Mouse (Mus musculus): ENCODE measurements around the gene Pde6h.

Gene Pde6h

GRCm38 (mm10) chr6:136941051-136942021 lies 17.7 kb downstream of the Pde6h start, which contains the start of gene Arhgdib:
Gene Arhgdib, minus strand, starts transcription at chr6:136941899.
- in situ Hi-C loops (cut with MboI), result no loop called here

DNA sequence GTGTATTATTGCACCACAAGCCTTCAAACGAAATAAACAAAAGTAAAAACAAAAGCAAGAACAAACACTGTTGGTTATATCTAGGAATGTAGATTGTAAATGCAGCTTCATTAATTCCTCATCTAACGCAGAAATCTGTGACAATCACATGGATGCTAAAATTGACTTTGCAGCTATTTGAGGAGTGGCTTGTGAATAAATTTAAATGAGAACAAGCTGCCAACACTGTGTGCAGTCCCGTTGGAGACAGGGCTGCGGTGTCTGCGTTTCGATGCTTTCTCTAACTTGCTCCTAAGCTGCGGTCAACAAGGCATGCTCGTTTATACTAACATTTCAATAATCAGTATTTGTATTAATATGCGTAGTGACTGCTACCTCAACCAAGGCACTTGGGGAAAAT lies 18.6 kb downstream of the Pde6h start:
- in situ Hi-C loops (cut with MboI), result no loop called here

DNA sequence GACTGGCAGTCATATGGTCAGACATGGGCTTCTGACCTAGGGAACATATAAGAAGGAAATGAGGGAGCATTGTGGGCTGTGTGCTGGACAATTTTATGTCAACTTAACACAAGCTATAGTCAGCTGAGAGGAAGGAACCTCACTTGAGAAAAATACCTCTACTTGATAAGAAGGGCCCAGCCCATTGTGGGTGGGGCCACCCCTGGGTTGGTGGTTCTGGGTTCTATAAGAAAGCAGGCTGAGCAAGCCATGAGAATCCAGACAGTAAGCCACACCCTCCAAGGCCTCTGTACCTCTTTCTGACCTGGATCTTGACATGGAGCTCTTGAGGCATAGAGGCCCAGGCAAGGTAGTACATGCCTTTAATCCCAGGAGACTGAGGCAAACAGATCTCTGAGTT lies 19.8 kb downstream of the Pde6h start:
- in situ Hi-C loops (cut with MboI), result no loop called here

DNA sequence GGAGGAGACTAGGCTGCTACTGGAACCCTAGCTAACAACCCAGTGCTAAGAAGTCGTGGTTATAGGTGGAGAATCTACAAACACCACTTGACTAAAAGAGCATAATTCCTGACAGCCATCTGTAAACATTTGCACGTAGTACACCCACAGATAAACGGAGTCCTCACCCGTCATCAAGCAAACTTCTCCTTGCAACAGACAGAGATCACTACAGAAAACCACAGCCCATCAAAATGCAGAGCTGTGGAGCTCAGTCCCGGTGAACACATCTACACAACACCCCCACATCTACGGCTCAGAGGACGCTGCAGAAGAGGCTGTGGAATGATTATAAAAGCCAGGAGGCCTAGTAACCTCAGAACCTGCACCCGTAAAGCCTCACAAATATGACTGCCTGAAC lies 20.9 kb downstream of the Pde6h start:
- in situ Hi-C loops (cut with MboI), result no loop called here

GRCm38 (mm10) chr6:136946241-136946640 lies 22.6 kb downstream of the Pde6h start:
- in situ Hi-C loops (cut with MboI), result no loop called here

GRCm38 (mm10) chr6:136946943-136947342 lies 23.3 kb downstream of the Pde6h start:
- in situ Hi-C loops (cut with MboI), result no loop called here

DNA sequence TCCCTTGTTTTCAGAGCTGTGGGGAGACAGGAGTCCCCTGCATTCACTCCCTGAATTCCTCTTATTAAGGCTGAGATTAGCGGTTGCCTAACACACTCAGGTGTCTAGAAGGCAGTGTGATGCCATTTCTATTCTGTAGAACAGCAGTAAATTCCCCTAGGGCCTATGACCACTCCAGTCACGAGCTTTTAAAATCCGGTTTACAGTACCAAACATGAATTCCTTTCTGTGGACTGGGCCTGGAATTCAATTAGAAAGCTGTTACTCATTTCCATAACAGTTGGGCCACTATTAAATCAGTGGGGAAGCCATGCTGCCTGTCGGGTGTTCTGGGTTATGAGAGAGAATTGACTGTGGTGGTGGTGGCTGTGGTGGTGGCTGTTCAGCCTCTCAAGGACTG lies 24.1 kb downstream of the Pde6h start:
- in situ Hi-C loops (cut with MboI), result no loop called here

- in situ Hi-C loops (cut with MboI), result no loop called here
Measured at GRCm38 (mm10) chr6:136950171-136950570, 26.5 kb downstream of the Pde6h start.

DNA sequence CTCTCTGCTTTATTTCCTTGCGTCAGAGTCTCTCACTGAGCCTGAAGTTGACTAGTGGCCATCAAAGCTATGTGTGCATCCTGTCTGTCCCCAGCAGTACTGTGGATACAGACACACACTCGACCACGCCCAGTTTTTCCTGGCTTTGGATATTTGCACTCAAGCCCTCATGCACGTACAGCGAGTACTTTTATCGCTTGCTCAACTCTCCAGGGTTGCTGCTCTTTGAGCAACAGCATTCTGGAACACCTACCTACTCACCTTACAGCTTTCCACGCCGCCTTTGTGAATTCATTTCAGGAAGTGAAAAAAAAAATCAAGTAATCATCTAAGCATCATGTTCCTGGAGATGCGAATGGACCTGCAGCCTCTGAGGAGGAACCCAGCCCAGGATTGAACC lies 29.3 kb downstream of the Pde6h start:
- in situ Hi-C loops (cut with MboI), result no loop called here

DNA sequence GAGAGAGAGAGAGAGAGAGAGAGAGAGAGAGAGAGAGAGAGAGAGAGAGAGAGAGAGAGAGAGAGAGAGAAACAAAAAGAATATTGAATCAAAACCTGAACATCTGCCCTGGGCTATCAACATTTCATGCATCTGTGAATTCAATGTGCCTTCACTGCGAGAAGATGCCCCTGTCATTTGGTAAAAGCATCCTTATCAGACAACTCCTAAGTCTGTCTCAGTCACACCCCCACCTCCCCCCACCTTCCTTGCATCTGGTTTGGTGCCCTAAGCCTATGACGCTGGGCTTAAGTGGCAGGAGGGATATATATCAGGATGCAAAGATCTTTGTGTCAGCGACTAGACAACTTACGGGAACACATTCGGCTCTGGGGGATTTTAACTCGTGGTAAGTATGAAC lies 30.6 kb downstream of the Pde6h start:
- in situ Hi-C loops (cut with MboI), result no loop called here

DNA sequence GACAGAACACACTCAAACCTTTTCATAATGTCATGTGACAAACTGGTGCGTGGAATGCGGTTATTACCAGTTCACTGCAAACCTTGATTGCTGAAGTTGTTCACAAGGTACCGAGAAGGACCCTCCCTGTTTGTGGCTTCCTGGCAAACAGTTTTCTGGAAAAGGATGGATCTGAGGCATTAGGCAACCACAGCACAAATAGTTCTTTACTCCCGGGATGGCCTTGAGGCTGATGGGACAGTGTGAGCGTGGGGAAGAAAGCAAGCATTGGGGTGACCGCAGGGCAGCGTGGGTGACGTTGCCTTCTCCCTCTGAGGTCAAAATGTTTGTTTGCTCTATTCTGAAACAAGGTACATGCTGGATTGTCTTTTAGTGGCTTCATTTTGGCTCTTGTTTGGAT lies 31.1 kb downstream of the Pde6h start:
- in situ Hi-C loops (cut with MboI), result no loop called here

GRCm38 (mm10) chr6:136955240-136955639 lies 31.6 kb downstream of the Pde6h start:
- in situ Hi-C loops (cut with MboI), result no loop called here

DNA sequence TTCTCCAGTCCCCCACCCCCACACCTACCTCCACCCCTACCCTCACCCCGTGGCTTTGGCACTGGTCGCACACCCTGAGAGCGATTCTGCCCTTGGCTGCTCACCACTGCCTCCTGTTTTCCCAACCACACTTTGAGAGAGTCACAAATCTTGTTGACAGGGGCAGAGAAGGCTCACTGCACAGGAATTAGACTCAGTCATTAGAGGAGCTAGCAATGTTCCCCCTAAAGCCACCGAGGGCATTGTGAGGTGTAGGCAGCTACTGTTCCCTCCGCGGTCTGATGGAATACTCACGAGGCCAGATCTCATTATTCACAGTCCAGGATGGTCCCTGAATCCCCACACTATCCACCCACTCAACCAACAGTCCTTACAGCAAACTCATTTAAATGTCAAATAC lies 33.4 kb downstream of the Pde6h start:
- in situ Hi-C loops (cut with MboI), result no loop called here

GRCm38 (mm10) chr6:136959131-136959530 lies 35.5 kb downstream of the Pde6h start:
- in situ Hi-C loops (cut with MboI), result no loop called here

DNA sequence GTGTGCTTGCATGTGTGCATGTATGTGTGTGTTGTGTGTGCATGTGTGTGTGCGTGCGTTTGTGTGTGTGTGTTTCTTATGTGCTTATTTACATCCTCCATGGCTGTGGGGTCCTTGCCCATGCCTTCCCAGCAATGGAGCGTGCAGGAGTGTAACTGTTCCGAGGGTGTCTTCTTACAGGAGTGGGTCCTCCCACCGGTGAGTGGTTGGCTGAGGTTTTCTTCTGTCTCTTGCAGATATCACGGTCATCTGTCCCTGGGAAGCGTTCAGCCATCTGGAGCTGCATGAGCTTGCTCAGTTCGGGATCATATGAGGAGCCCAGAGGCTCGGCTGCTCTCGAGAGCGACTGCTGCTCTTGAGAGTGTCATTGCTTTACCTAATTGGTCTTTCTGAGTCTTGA lies 39.3 kb downstream of the Pde6h start:
- in situ Hi-C loops (cut with MboI), result no loop called here

DNA sequence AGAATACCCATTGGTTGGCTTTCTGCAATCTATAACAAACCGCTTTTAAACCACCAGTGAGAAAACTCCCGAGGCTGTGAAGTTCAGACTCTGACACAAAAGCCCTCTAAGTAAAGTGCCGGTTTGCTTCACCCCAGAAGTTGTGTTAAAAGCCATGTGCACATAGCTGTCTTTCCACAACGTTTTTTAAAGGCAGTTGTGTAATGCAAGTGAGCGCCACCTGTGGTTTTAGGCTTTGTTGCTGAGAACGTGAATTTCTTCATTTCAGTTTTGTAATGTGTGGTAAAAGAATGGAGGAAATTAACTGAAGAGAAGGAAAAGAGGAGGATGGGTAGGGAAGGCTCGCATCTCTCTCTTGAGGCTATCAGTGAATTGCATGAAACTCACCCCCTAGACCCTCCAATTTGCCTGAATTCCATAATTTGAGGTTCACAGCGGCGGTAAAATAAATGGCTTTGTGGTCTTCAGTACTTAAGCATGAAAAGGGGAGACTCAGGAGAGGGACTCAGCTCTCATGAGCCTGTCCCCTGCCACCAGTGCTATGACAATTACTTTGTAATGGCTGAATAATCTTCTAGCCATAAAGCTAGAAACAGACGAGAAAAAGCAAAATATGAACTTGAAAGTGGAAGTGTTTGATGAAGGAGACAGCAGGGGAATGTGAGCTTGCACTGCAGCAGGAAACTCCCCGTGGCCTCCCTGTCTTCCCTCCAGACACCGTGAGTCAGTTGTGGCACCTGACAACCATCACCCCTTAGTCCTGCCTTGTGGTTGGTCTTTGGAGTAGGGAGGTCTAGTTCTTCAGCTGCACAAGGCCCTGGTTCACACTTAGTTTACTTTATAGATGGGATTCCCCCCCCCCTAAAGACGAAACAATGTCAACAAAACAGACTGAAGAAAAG lies 41.2 kb downstream of the Pde6h start:
- in situ Hi-C loops (cut with MboI), result loop anchor here (5.0 kb wide), 1 partner anchor 108 kb away; the partner anchor contains the start of gene Art4

DNA sequence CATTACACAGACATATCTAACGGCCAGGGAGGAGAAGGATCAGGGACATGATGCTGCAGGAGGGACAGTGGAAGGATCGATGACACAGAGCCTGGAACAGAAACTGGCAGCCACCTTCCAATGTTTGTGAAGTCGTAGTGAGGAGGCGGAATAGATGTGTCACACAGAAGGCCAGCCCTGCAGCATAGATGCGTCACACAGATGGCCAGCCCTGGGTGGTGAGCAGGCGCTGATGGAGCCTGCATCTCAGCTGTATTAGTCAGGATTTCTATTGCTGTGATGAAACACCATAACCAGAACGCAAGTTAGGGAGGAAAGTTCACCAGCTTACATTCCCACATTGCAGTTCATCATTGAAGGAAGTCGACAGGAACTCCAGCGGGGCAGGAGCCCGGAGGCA lies 42.3 kb downstream of the Pde6h start:
- in situ Hi-C loops (cut with MboI), result loop anchor here (5.0 kb wide), 1 partner anchor 109 kb away; the partner anchor contains the start of gene Art4

DNA sequence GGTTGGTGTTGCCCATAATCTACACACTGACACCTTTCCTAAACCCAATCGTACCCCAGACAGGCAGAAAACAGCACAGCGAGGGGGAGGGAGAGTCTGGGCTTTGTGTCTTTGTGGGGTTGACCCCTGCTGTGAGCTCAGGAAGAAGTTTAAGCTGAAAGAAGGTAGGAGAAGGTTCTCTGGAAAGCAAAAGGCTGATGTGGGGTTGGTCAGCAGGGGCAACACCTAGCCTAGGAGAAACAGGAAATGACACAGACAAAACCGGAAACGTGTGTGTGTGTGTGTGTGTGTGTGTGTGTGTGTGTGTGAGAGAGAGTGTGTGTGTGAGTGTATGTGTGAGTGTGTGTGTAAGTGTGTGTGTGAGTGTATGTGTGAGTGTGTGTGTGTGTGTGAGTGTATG lies 43.8 kb downstream of the Pde6h start:
- in situ Hi-C loops (cut with MboI), result loop anchor here (5.0 kb wide), 1 partner anchor 110 kb away; the partner anchor contains the start of gene Art4

DNA sequence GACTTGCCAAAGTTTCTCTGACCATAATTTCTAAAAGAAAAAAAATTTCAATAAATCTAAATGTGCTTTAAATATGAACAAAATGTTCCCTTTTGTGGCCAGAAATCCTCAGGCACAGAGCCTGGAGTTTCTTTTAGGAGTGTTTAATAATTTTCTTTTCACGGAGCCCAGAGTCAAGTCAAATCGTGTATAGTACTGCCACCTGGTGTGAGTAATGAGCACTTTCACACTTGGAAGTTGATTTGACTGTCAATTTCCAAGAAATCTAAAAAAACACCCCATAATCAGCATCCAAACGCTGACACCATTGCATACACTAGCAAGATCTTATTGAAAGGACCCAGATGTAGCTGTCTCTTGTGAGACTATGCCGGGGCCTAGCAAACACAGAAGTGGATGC lies 45.2 kb downstream of the Pde6h start:
- in situ Hi-C loops (cut with MboI), result loop anchor here (5.0 kb wide), 1 partner anchor 112 kb away; the partner anchor contains the start of gene Art4

- in situ Hi-C loops (cut with MboI), result no loop called here
Measured at GRCm38 (mm10) chr6:136979274-136980082, 55.8 kb downstream of the Pde6h start.

GRCm38 (mm10) chr6:136980331-136980746 lies 56.7 kb downstream of the Pde6h start:
- in situ Hi-C loops (cut with MboI), result no loop called here

All from mature B cell (primary cell).